Mouse (Mus musculus) embryonic facial prominence, embryonic 14.5 days (tissue): ENCODE results near the gene H1foo. TPM values are rescaled to one million over a fixed set of nuclear protein-coding genes. Genes with fewer than 3 reads are reported as not detected.

Experiments
- ATAC-seq: fragments of 200-750 bp; cut with Nextera tagmentation; 2 replicates; pipeline ENCODE4 v1.8.0; 2017; ENCODE audit warnings: low read depth, moderate number of reproducible peaks, moderate TSS enrichment
- DNase-seq: peaks from one replicate; pipeline ENCODE4 v3.0.0-alpha.2; 2015; ENCODE audit warnings: low spot score
- H3K27ac ChIP-seq: fragments of 300-500 bp; sonication (generic); replicated peaks from 2 replicates; pipeline ENCODE4 v1.5.1; 2014; ENCODE audit warnings: low read depth, mild to moderate bottlenecking, low read length, moderate library complexity
- H3K27me3 ChIP-seq: fragments of 300-500 bp; sonication (generic); replicated peaks from 2 replicates; pipeline ENCODE4 v1.6.1; 2014; ENCODE audit warnings: low read length; ENCODE audit not compliant: control insufficient read depth, insufficient read depth
- H3K36me3 ChIP-seq: fragments of 300-500 bp; sonication (generic); 2 replicates; pipeline ENCODE4 v1.6.1; 2014; ENCODE audit warnings: low read length, mixed read lengths; ENCODE audit not compliant: control insufficient read depth, insufficient read depth
- H3K4me1 ChIP-seq: fragments of 300-500 bp; sonication (generic); 2 replicates; pipeline ENCODE4 v1.6.1; 2014; ENCODE audit warnings: antibody characterized with exemption, low read length; ENCODE audit not compliant: control insufficient read depth, insufficient read depth
- H3K4me2 ChIP-seq: fragments of 300-500 bp; sonication (generic); 2 replicates; pipeline ENCODE4 v1.6.1; 2014; ENCODE audit warnings: low read depth, mild to moderate bottlenecking, low read length, moderate library complexity, mixed read lengths
- H3K4me3 ChIP-seq: fragments of 300-500 bp; sonication (generic); 2 replicates; pipeline ENCODE4 v1.5.1; 2014; ENCODE audit warnings: low read depth, mild to moderate bottlenecking, low read length
- H3K9ac ChIP-seq: fragments of 300-500 bp; sonication (generic); 2 replicates; pipeline ENCODE4 v1.6.1; 2014; ENCODE audit warnings: low read depth, mild to moderate bottlenecking, low read length, moderate library complexity, mixed read lengths
- H3K9me3 ChIP-seq: fragments of 300-500 bp; sonication (generic); 2 replicates; pipeline ENCODE4 v1.6.1; 2016; ENCODE audit warnings: low read length; ENCODE audit not compliant: control insufficient read depth
- WGBS: fragments of 180-500 bp; shearing (Covaris S2); extraction: QIAGEN DNeasy Blood & Tissue Kit; methylation state at CpG from one replicate; pipeline ENCODE4 v1.1.7; 2014; 5-methylcytosine and 5-hydroxymethylcytosine counted together
- polyA plus RNA-seq: library from polyadenylated mRNA; unstranded; fragments of >200 nt; fragmentation: Nextera tagmentation; extraction: Ambion mirVana; gene quantifications from 2 replicates; pipeline ENCODE4 v1.2.1, GENCODE M21; 2014

H1foo gene
- polyA plus RNA-seq, 1 experiment from 2014 or later = not detected

DNA sequence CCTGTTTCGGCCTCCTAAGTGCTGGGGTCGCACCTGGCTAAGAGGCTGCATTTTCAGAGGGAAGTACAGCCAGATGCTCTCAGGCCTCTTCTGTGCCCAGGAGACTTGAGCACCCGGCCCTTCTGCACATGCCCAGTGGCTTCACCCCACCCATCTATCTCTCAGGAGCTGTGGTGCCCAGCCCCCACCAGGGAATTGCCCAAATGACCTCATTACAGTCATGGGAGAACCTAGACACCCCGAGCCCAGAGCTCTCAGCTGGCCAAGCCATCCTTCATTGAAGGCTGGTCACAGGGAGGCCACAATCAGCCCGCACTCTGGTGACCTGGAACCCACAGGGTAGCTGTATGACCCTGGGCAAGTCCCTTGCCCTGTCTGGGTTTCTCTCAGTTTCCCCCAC is 44.3 kb downstream of the H1foo start:
- no peak for ATAC-seq
- Histone ChIP-seq H3K27me3 (peaks cover 18% of the 10 kb centered on the region), H3K4me1 (peaks cover 49% of the 10 kb centered on the region), H3K4me3 (no peak overlapping the region), H3K36me3 (no peaks in the 10 kb centered on the region), H3K9me3 (no peaks in the 10 kb centered on the region), H3K4me2 (peak overlapping the region; percentile 93), H3K27ac (no peak overlapping the region), H3K9ac (no peak overlapping the region)
- DNase-seq = no peak
- WGBS = 75% methylated on average over 5 of the region's 5 CpGs

DNA sequence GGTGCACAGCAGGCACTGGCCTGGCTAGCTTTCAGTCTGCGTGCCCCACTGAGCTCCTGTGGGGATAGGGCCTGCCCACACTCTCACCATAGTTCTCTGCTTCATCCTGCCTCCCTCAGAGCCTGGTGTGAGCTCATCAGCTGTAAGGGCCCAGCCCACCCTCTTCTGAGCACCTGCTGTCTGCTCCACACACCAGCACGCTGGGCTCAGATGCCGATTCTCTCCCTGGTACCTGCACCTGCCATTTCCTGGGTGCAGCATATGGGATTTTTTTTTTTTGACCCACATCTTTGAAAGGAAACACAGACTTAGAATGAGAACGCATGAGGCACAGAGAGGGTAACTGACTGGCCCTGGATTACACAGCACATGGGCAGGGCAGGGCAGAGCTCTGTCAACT is 44.9 kb downstream of the H1foo start:
- Histone ChIP-seq H3K9ac (no peak overlapping the region; the same call in 1 of the 2 replicates), H3K9me3 (no peaks in the 10 kb centered on the region), H3K4me2 (peak overlapping the region; percentile 93), H3K27ac (no peak overlapping the region), H3K4me3 (no peak overlapping the region), H3K36me3 (no peaks in the 10 kb centered on the region), H3K27me3 (peaks cover 23% of the 10 kb centered on the region), H3K4me1 (peaks cover 45% of the 10 kb centered on the region)
- ATAC-seq (no peak), DNase-seq (no peak)
- WGBS = 61% methylated on average over 4 of the region's 4 CpGs

DNA sequence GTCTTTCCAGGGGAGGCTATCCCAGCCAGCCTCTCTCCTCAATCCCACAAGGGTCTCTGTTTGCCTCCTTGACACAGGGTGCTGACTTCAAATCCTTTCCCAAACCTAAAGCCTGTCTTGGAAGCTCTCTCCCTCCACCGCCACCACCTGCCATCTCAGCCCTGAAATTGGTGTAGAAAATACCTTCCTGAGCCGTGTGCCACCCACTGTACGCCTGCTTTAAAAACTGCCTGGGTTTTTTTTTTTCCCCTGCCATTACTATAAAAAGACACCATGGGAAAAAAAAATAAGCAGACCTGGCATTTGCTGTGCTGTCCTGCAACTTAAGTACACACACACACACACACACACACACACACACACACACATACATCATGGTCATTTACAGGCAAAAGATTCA is 45.3 kb downstream of the H1foo start:
- ATAC-seq (no peak), DNase-seq (no peak)
- no peak overlapping the region for H3K27ac ChIP-seq
- H3K9me3 ChIP-seq = no peaks in the 10 kb centered on the region
- H3K4me3 ChIP-seq = peak overlapping the region; percentile 65; the same call in 1 of the 2 replicates
- WGBS = 67% methylated on average over 3 of the region's 3 CpGs
- peaks cover 44% of the 10 kb centered on the region for H3K4me1 ChIP-seq
- H3K4me2 ChIP-seq = peak overlapping the region; percentile 93
- peaks cover 23% of the 10 kb centered on the region for H3K27me3 ChIP-seq
- no peak overlapping the region for H3K9ac ChIP-seq
- no peaks in the 10 kb centered on the region for H3K36me3 ChIP-seq

DNA sequence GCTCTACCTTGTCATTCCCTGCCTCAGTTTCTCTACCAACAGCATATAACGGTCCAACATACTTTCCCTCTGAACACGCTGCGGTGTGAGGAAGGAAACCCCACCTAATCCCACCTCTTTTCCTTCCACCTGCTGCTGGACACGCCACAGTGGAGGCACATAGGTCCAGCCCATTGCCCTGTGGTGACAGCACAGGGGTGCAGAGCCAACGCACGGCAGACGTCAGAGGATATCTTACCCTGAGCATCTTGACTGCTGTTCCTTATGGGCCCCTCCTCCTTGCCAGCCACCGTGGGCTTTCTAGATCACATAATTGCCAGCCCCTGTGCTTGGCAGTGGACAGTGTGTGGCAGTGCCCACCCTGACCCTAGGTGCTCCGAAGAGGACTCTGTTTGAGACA is 45.7 kb downstream of the H1foo start:
- Histone ChIP-seq H3K27ac (no peak overlapping the region), H3K9me3 (no peaks in the 10 kb centered on the region), H3K4me3 (peak overlapping the region; percentile 65), H3K9ac (peak overlapping the region; percentile 74), H3K36me3 (no peaks in the 10 kb centered on the region), H3K27me3 (peaks cover 23% of the 10 kb centered on the region), H3K4me1 (peaks cover 44% of the 10 kb centered on the region), H3K4me2 (peak overlapping the region; percentile 93)
- WGBS = 84% methylated on average over 9 of the region's 9 CpGs
- DNase-seq = no peak
- no peak for ATAC-seq

DNA sequence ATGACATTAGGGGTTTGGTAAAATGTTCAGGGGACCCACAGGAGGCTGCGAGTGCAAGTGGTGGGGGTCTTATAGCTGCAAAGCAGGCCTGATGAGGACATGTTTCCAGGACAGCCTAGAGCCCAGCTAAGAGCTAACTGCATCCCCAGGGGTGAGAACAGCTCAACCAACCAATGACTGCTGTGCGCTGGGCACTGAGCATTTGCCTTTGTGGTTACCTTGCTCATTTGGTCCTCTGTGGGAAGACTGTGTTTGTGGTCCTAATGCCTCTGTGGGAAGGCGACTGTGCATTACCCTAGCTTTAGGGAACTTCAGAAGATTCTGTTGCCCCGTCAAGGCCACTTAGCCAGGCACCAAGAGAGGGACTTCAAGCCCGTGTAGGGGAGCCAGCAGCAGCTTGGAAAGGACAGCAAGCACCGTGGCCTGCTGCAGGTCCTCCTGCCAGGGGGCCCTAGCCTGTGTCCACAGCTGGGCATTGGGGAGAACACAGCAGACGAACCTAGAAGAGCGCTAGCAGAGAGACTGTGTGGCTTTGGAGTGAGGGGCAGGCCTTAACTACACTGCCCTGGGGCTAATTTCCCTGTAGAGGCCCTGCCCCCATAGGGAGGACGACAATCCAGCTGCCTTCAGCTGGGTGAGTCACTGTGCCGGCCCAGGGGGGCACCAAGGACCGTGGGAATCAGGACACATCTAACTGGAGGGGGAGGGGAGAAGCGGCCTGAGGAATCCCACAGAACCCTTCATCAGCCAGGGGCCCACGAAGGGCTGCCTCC is 46.6 kb downstream of the H1foo start:
- Histone ChIP-seq H3K4me2 (peak overlapping the region; percentile 93), H3K36me3 (no peaks in the 10 kb centered on the region), H3K9ac (peak overlapping the region; percentile 74), H3K27me3 (peaks cover 23% of the 10 kb centered on the region), H3K4me1 (peaks cover 39% of the 10 kb centered on the region), H3K4me3 (peak overlapping the region; percentile 65), H3K9me3 (no peaks in the 10 kb centered on the region), H3K27ac (peak overlapping the region; percentile 55; the same call in 1 of the 2 replicates)
- DNase-seq (peak; percentile 69), ATAC-seq (0 out of 2 replicates have a peak, but pooled peaks have one; percentile 4)
- 27% methylated on average over 13 of the region's 13 CpGs for WGBS

DNA sequence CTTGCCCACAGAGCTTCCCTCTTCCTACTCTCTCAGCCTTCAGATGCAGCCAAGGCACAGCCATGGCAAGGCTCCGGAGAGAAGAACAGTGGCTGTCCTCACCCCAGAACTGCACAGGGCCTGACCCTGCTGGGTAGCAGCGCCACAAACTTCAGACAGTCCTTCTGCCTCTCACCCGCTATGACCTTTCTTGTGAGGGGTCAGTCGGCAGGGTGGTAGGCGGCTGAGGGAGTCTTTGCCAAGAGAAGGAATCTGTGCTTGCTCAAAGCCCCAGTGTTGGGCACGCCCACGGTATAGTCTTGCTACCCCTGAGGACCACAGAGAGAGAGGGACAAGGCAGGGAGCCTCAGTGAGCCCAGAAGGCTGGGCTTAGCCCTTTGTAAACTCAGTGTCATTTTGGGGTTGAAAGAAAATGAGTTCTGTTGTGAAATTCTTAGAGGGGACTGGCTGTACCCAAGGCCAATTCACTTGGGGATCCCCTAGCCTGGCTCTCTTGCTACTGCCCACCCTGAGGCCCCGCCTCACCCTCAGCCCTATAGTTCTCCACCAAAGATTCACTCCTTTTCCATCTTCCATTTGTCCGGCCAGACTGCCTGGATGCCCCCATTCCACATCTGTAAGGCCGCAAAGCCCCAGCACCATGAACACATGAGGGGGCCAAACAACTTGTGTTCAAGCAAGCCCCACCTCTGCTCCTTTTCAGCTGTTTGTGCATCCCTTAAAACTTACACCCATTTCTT is 47.3 kb downstream of the H1foo start:
- ATAC-seq (no peak), DNase-seq (no peak)
- WGBS = 33% methylated on average over 10 of the region's 10 CpGs
- H3K9me3 ChIP-seq = no peaks in the 10 kb centered on the region
- peaks cover 32% of the 10 kb centered on the region for H3K4me1 ChIP-seq
- H3K4me2 ChIP-seq = peak overlapping the region; percentile 93
- H3K27ac ChIP-seq = 0 out of 2 replicates have a peak overlapping the region, but pooled peaks have one; percentile 22
- peaks cover 23% of the 10 kb centered on the region for H3K27me3 ChIP-seq
- no peaks in the 10 kb centered on the region for H3K36me3 ChIP-seq
- peak overlapping the region; percentile 65 for H3K4me3 ChIP-seq
- H3K9ac ChIP-seq = peak overlapping the region; percentile 74

DNA sequence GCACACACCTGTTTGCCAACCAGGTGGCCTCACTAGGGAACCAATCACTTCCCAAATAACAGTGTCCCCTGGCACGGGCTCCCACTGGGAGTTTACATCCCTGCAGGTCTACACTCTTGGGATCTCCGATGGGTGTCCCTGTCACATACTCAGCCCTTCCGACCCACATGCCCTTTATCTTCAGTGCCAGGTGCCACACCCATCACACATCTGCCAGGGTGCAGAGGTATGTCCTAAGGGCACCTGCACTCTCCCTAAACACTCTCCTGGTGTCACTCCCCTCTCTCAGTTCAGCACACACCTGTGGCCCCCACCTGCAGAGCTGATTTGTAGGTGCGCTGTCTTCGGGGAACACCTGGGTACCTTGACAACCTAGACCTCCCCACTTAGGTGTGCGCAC is 48.2 kb downstream of the H1foo start:
- Histone ChIP-seq H3K9me3 (no peaks in the 10 kb centered on the region), H3K27ac (peak overlapping the region; percentile 63; the same call in 1 of the 2 replicates), H3K4me3 (peak overlapping the region; percentile 65), H3K4me2 (peak overlapping the region; percentile 93), H3K27me3 (peaks cover 23% of the 10 kb centered on the region), H3K9ac (peak overlapping the region; percentile 74), H3K36me3 (no peaks in the 10 kb centered on the region), H3K4me1 (peaks cover 32% of the 10 kb centered on the region)
- no peak for DNase-seq
- WGBS = 47% methylated on average over 6 of the region's 6 CpGs
- 0 out of 2 replicates have a peak, but pooled peaks have one; percentile 10 for ATAC-seq

DNA sequence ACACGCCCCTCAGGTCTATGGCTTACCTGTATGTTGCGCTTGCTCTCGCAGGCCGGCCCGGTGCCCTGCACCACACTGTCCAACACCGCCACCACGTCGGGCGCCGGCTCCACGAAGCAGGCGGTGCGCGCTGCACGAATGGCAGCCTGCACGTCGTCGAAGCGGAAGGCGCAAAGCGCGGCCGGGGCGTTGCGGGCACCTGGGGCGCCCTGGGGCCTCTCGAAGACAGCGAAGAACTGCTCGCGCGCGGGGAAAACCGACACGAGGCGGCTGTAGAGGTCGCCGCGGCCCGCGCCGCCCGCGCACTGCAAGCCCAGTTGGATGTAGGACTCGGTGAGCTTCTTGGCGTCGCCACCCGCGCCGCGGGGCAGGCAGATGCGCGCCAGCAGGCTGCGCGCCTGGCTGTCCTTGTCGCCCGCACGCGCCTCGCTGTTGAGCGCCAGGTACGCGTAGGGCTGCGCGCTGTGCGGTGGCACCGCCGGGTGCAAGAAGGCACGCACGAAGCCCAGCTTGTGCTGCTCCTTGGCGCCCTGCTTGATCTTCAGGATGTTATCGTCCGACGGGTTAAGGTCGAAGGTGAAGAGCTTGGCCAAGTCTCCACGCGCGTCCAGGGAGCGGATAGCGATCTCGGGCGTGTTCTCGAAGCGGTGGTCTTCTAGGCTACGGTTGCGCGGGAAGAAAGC is 48.9 kb downstream of the H1foo start:
- Histone ChIP-seq H3K4me3 (peak overlapping the region; percentile 65), H3K9ac (peak overlapping the region; percentile 74), H3K9me3 (no peaks in the 10 kb centered on the region), H3K4me1 (peaks cover 32% of the 10 kb centered on the region), H3K4me2 (peak overlapping the region; percentile 93), H3K36me3 (no peaks in the 10 kb centered on the region), H3K27ac (peak overlapping the region; percentile 63; the same call in 1 of the 2 replicates), H3K27me3 (peaks cover 23% of the 10 kb centered on the region)
- no peak for DNase-seq
- no peak for ATAC-seq
- WGBS = 2% methylated on average over 40 of the region's 86 CpGs
